Mouse (Mus musculus) CH12.LX (cell line): ENCODE data around the gene Agrp. TPM values are rescaled to one million over a fixed set of nuclear protein-coding genes. Genes with fewer than 3 reads are reported as not detected.

Experiments
- DNase-seq: peaks from one replicate; pipeline ENCODE4 v3.0.0-alpha.2; 2013; ENCODE audit errors: extremely low read depth
- H3K27ac ChIP-seq: 2 replicates; pipeline ENCODE4 v1.5.1; 2012; ENCODE audit warnings: low read depth, mild to moderate bottlenecking, control low read depth, moderate library complexity; ENCODE audit not compliant: insufficient read depth
- H3K27me3 ChIP-seq: replicated peaks from 2 replicates; pipeline ENCODE3; 2012; ENCODE audit warnings: inconsistent platforms
- H3K36me3 ChIP-seq, 2 experiments: replicated peaks in 1 of 2; 2 replicates each; pipeline versions ENCODE3 to v1.6.1; 2012; ENCODE audit warnings: inconsistent platforms in 1 of 2, low read length in 1 of 2, mild to moderate bottlenecking in 1 of 2, mixed read lengths in 1 of 2, moderate library complexity in 1 of 2; ENCODE audit not compliant: control insufficient read depth in 1 of 2, insufficient read depth in 1 of 2
- H3K4me1 ChIP-seq, 2 experiments: 2 replicates each; pipeline ENCODE4 v1.6.1; 2012; ENCODE audit warnings: inconsistent platforms in 1 of 2, moderate library complexity in 1 of 2; ENCODE audit not compliant: insufficient read depth in 2 of 2, control insufficient read depth in 1 of 2
- H3K4me2 ChIP-seq: 2 replicates; pipeline ENCODE4 v1.6.1; 2012; ENCODE audit warnings: low read depth, mild to moderate bottlenecking, control low read depth; ENCODE audit not compliant: poor library complexity, insufficient read depth, severe bottlenecking
- H3K4me3 ChIP-seq, 3 experiments: fragments of 150-350 bp in 1 of 3; sonication (generic) in 1 of 3; replicated peaks in 1 of 3; 2 replicates each; pipeline versions ENCODE3 to v1.5.1; 2011 to 2012; ENCODE audit warnings: low read depth in 2 of 3, low read length in 2 of 3, mild to moderate bottlenecking in 2 of 3, moderate library complexity in 2 of 3, control low read depth in 1 of 3, improper control_type of control experiment in 1 of 3, inconsistent platforms in 1 of 3, mixed read lengths in 1 of 3; ENCODE audit not compliant: poor library complexity in 1 of 3
- H3K79me2 ChIP-seq: replicated peaks from 2 replicates; pipeline ENCODE4 v1.6.1; 2012; ENCODE audit warnings: mild to moderate bottlenecking, moderate library complexity; ENCODE audit not compliant: control insufficient read depth, poor library complexity, insufficient read depth, severe bottlenecking; ENCODE audit errors: extremely low read depth
- H3K9ac ChIP-seq: 2 replicates; pipeline ENCODE4 v1.6.1; 2012; ENCODE audit warnings: low read depth, mild to moderate bottlenecking, control low read depth, moderate library complexity; ENCODE audit not compliant: insufficient read depth
- H3K9me3 ChIP-seq: replicated peaks from 2 replicates; pipeline ENCODE3; 2012; ENCODE audit warnings: low read length, inconsistent platforms, mixed read lengths
- BHLHE40 ChIP-seq: IDR thresholded peaks from 2 replicates; pipeline ENCODE4 v1.6.1; 2011; ENCODE audit warnings: mild to moderate bottlenecking, low read depth, low read length, improper control_type of control experiment
- CHD1 ChIP-seq: IDR thresholded peaks from 2 replicates; pipeline ENCODE4 v1.6.1; 2012; ENCODE audit warnings: low read depth, low read length, improper control_type of control experiment, inconsistent platforms
- CHD2 ChIP-seq: IDR thresholded peaks from 2 replicates; pipeline ENCODE4 v1.6.1; 2011; ENCODE audit warnings: low read length, improper control_type of control experiment
- CTCF ChIP-seq, 2 experiments: IDR thresholded peaks in 1 of 2; conservative IDR thresholded peaks in 1 of 2; 2 replicates each; pipeline ENCODE4 v1.5.1; 2011 to 2012; ENCODE audit warnings: low read depth in 2 of 2, low read length in 2 of 2, improper control_type of control experiment in 1 of 2, inconsistent platforms in 1 of 2, mild to moderate bottlenecking in 1 of 2, moderate library complexity in 1 of 2
- E2F4 ChIP-seq: IDR thresholded peaks from 2 replicates; pipeline ENCODE4 v1.6.1; 2011; ENCODE audit warnings: low read depth, low read length, improper control_type of control experiment; ENCODE audit not compliant: insufficient replicate concordance
- ETS1 ChIP-seq: conservative IDR thresholded peaks from 2 replicates; pipeline ENCODE4 v1.6.1; 2012; ENCODE audit warnings: low read depth, mild to moderate bottlenecking, inconsistent platforms, low read length, improper control_type of control experiment, moderate library complexity
- GABPA ChIP-seq: IDR thresholded peaks from 2 replicates; pipeline ENCODE4 v1.6.1; 2012; ENCODE audit warnings: low read depth, low read length, improper control_type of control experiment, inconsistent platforms; ENCODE audit not compliant: insufficient replicate concordance
- HCFC1 ChIP-seq: IDR thresholded peaks from 2 replicates; pipeline ENCODE4 v1.6.1; 2012; ENCODE audit warnings: low read depth, mild to moderate bottlenecking, inconsistent platforms, low read length, improper control_type of control experiment
- IRF4 ChIP-seq: IDR thresholded peaks from 2 replicates; pipeline ENCODE4 v1.6.1; 2014; ENCODE audit warnings: low read depth, mild to moderate bottlenecking, inconsistent platforms, low read length, improper control_type of control experiment
- JUND ChIP-seq: conservative IDR thresholded peaks from 2 replicates; pipeline ENCODE4 v1.6.1; 2011; ENCODE audit warnings: low read depth, low read length, improper control_type of control experiment
- MAX ChIP-seq: IDR thresholded peaks from 2 replicates; pipeline ENCODE4 v1.6.1; 2011; ENCODE audit warnings: low read length, improper control_type of control experiment
- MAZ ChIP-seq: IDR thresholded peaks from 2 replicates; pipeline ENCODE4 v1.6.1; 2012; ENCODE audit warnings: low read depth, mild to moderate bottlenecking, inconsistent platforms, low read length, improper control_type of control experiment, moderate library complexity
- MXI1 ChIP-seq: IDR thresholded peaks from 2 replicates; pipeline ENCODE4 v1.6.1; 2011; ENCODE audit warnings: mild to moderate bottlenecking, low read depth, low read length, improper control_type of control experiment
- NELFE ChIP-seq: IDR thresholded peaks from 2 replicates; pipeline ENCODE4 v1.6.1; 2011; ENCODE audit warnings: low read depth, low read length, improper control_type of control experiment
- NRF1 ChIP-seq: IDR thresholded peaks from 2 replicates; pipeline ENCODE4 v1.6.1; 2014; ENCODE audit warnings: low read depth, mild to moderate bottlenecking, inconsistent platforms, low read length, improper control_type of control experiment, moderate library complexity
- POLR2A ChIP-seq: IDR thresholded peaks from 2 replicates; pipeline ENCODE4 v1.6.1; 2011; ENCODE audit warnings: low read depth, mild to moderate bottlenecking, improper control_type of control experiment, low read length
- POLR2AphosphoS2 ChIP-seq: IDR thresholded peaks from 2 replicates; pipeline ENCODE4 v1.6.1; 2011; ENCODE audit warnings: low read depth, low read length, improper control_type of control experiment
- RAD21 ChIP-seq: IDR thresholded peaks from 2 replicates; pipeline ENCODE4 v1.6.1; 2011; ENCODE audit warnings: low read depth, mild to moderate bottlenecking, low read length, improper control_type of control experiment, moderate library complexity
- SIN3A ChIP-seq: IDR thresholded peaks from 2 replicates; pipeline ENCODE4 v1.6.1; 2012; ENCODE audit warnings: low read length, improper control_type of control experiment, inconsistent platforms
- SMC3 ChIP-seq: IDR thresholded peaks from 2 replicates; pipeline ENCODE4 v1.6.1; 2011; ENCODE audit warnings: low read depth, low read length, improper control_type of control experiment
- TBP ChIP-seq: conservative IDR thresholded peaks from 2 replicates; pipeline ENCODE4 v1.6.1; 2011; ENCODE audit warnings: low read depth, low read length, improper control_type of control experiment
- TCF12 ChIP-seq: IDR thresholded peaks from 2 replicates; pipeline ENCODE4 v1.6.1; 2014; ENCODE audit warnings: low read depth, mild to moderate bottlenecking, inconsistent platforms, low read length, improper control_type of control experiment
- USF1 ChIP-seq: IDR thresholded peaks from 2 replicates; pipeline ENCODE4 v1.6.1; 2014; ENCODE audit warnings: low read depth, mild to moderate bottlenecking, inconsistent platforms, low read length, improper control_type of control experiment
- ZC3H11A ChIP-seq: IDR thresholded peaks from 2 replicates; pipeline ENCODE4 v1.6.1; 2012; ENCODE audit warnings: low read depth, mild to moderate bottlenecking, inconsistent platforms, low read length, improper control_type of control experiment
- ZMIZ1 ChIP-seq: IDR thresholded peaks from 2 replicates; pipeline ENCODE4 v1.6.1; 2012; ENCODE audit warnings: low read depth, mild to moderate bottlenecking, inconsistent platforms, low read length, improper control_type of control experiment
- ZNF384 ChIP-seq: IDR thresholded peaks from 2 replicates; pipeline ENCODE4 v1.6.1; 2012; ENCODE audit warnings: low read depth, low read length, improper control_type of control experiment, inconsistent platforms
- dilution Hi-C: fragments of 300-500 bp; cut with MboI; formaldehyde crosslinking; loops from 2 replicates; pipeline ENCODE4 v1.14.3; 2020; ENCODE audit warnings: low sequenced_read_pairs; ENCODE audit not compliant: extremely low pct_unique_long_range_greater_than_20kb, extremely low pct_ligation_motif_present
- in situ Hi-C: fragments of 300-500 bp; cut with MboI; formaldehyde crosslinking; loops from 3 replicates; pipeline ENCODE4 v1.14.3; 2019; ENCODE audit warnings: low sequenced_read_pairs, low pct_ligation_motif_present, low pct_unique_long_range_greater_than_20kb, mixed read lengths
- polyA plus RNA-seq: library from polyadenylated mRNA; unstranded; fragments of >175 nt; gene quantifications from 2 replicates; pipeline ENCODE4 v1.2.1, GENCODE M21; 2012; ENCODE audit warnings: low read depth; ENCODE audit not compliant: insufficient read length
- total RNA-seq, 2 experiments: library from RNA; depleted of rRNA; stranded (reverse); fragments of 300-350 nt in 1 of 2; fragments of >200 nt in 1 of 2; gene quantifications; 2 replicates each; pipeline ENCODE4 v1.2.3; 2012 to 2014

Gene Agrp
- total and polyA plus RNA-seq, 3 experiments: 0.30 TPM; not detected in 2

DNA sequence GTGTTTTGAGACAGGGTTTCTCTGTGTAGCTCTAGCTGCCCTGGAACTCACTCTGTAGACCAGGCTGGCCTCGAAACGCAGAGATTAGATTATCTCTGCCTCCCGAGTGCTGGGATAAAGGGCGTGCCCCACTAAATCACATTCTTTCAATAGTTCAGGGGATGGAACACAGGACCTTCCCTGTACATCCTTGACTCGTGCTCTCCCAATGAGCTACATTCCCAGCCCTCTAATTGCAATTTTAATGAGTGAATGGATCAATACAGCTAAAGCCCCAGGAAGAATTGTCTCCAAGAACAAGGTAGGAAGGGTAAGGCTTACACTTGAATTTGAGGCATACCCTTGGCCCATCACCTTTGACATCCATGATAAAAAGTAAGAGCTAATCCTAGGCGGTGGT lies 38.4 kb downstream of the Agrp start:
- H3K27me3 ChIP-seq: peaks cover 1% of the 10 kb centered on the region
- in situ Hi-C loops: loop anchor here (5.0 kb wide), 1 partner anchor 104 kb away; the partner anchor contains the start of genes Acd and Pard6a
- dilution Hi-C loops: no loop called here
- H3K4me2 ChIP-seq: no peak overlapping the region
- H3K79me2 ChIP-seq: no peaks in the 10 kb centered on the region
- TF ChIP-seq USF1 (no peak), ZMIZ1 (no peak), NELFE (no peak), GABPA (no peak), ZNF384 (no peak), SMC3 (no peak), E2F4 (no peak), TBP (no peak), JUND (no peak), HCFC1 (no peak), POLR2A (no peak), NRF1 (no peak), MAZ (no peak), CHD2 (no peak), POLR2AphosphoS2 (no peak), CHD1 (no peak)
- TF ChIP-seq, all 38 proteins: peak for 0
- Histone ChIP-seq H3K4me3 (no peak overlapping the region), H3K9ac (no peak overlapping the region), H3K27ac (no peak overlapping the region), H3K4me1 (peaks cover 0 to 12% of the 10 kb centered on the region in 2 experiments; a peak in 2 of 4 replicates), H3K36me3 (no peaks in the 10 kb centered on the region), H3K9me3 (no peaks in the 10 kb centered on the region)
- no peak for DNase-seq

GRCm38 (mm10) chr8:105596362-105597034 lies 40.7 kb downstream of the Agrp start:
- peak; percentile 61 for DNase-seq
- Histone ChIP-seq H3K9me3 (no peaks in the 10 kb centered on the region), H3K79me2 (no peaks in the 10 kb centered on the region), H3K4me2 (peak overlapping the region; percentile 54), H3K27ac (no peak overlapping the region), H3K27me3 (peaks cover 2% of the 10 kb centered on the region), H3K36me3 (no peaks in the 10 kb centered on the region), H3K9ac (peak overlapping the region; percentile 21; the same call in 1 of the 2 replicates), H3K4me3 (peak overlapping the region; percentile 6 to 40 (median 39)), H3K4me1 (peaks cover 0 to 12% of the 10 kb centered on the region in 2 experiments; a peak in 2 of 4 replicates)
- dilution Hi-C loops (no loop called here), in situ Hi-C loops (loop anchor here (5.0 kb wide), 1 partner anchor 106 kb away; the partner anchor contains the start of genes Acd and Pard6a)
- TF ChIP-seq IRF4 (no peak), RAD21 (peak; percentile 91), SMC3 (peak; percentile 67), NRF1 (0 out of 2 replicates have a peak, but pooled peaks have one; percentile 40), MAX (0 out of 2 replicates have a peak, but pooled peaks have one; percentile 40), ETS1 (no peak), MXI1 (peak; percentile 32; the same call in 1 of the 2 replicates), BHLHE40 (no peak), NELFE (peak; percentile 37; the same call in 1 of the 2 replicates), ZC3H11A (no peak; the same call in 1 of the 2 replicates), MAZ (0 out of 2 replicates have a peak, but pooled peaks have one; percentile 69), CTCF (conservative IDR thresholded peaks at IDR 0.05 in 1 of 2, IDR thresholded peaks at IDR 0.05 in 1 of 2; ENCODE audit: low read depth in 2 of 2, low read length in 2 of 2) (peak; percentile 64 to 90), TCF12 (peak; percentile 49; the same call in 1 of the 2 replicates), SIN3A (peak; percentile 70), TBP (no peak)
